ENCODE assay signal across 9 mouse cellular contexts in genomic region chr11:30800091-30800490, GRCm38 (mm10). TPM values are rescaled to one million over a fixed set of nuclear protein-coding genes. Genes with fewer than 3 reads are reported as not detected.
DNase-seq lines count a peak whose midpoint lies in the region.
"Had no signal": no experiment of that assay in that cellular context is flagged by ENCODE, and none has a peak within 500 bp of the region (broad histone marks: within the 10 kb centered on the region; RNA-seq: fewer than 3 reads in every experiment).

No protein-coding gene starts in this region.

- intact Hi-C loops in left cerebral cortex, postnatal 14 days (cut with DNase I), result no loop called here
- intact Hi-C loops in left cerebral cortex, postnatal 4 days (cut with DNase I), result no loop called here

- DNase-seq in 3T3-L1 (ENCODE audit: low read depth, low spot score) (peak; percentile 69), 416B (ENCODE audit: low read depth) (peak; percentile 67)
- DNase-seq in brain, adult 2 months (ENCODE audit: low read depth, low spot score), result peak; percentile 50
- no peak for DNase-seq in left cerebral cortex, postnatal 14 days (ENCODE audit: low spot score in 2 of 2)
- no peak for DNase-seq in left cerebral cortex, postnatal 4 days
- DNase-seq: adrenal gland, adult 8-10 months; cerebellum, adult 11 months; cerebellum, adult 8-10 months; cerebellum, adult 9-11 months had no signal

RNA-seq across cellular contexts. Expression of gene Psme4, which starts 28.6 kb away (rescaled TPM):
- total RNA-seq in left cerebral cortex, postnatal 14 days (2021), result 10 to 100 TPM; 49.5 to 53.0 TPM
- 10 to 100 TPM; 57.2 to 72.7 TPM for total RNA-seq in left cerebral cortex, postnatal 4 days (2021)

Comparison
In these comparisons a context has a peak if more than half of its experiments do, and no peak if none do; other contexts are left out.
1. DNase-seq: peak in 3T3-L1 (single experiment), 416B (single experiment) and brain, adult 2 months (single experiment); none in left cerebral cortex, postnatal 14 days (0 of 2) and left cerebral cortex, postnatal 4 days (single experiment).